Mouse (Mus musculus) MEL (cell line): ENCODE data around the gene Chd1. TPM values are rescaled to one million over a fixed set of nuclear protein-coding genes. Genes with fewer than 3 reads are reported as not detected.

Experiments used
- DNase-seq: peaks from one replicate; pipeline ENCODE4 v3.0.0; 2011; ENCODE audit warnings: low read depth, low spot score
- H3K27ac ChIP-seq: 2 replicates; pipeline ENCODE4 v1.5.1; 2012; ENCODE audit warnings: low read depth, mild to moderate bottlenecking, control low read depth, low read length, moderate library complexity; ENCODE audit not compliant: control insufficient read depth
- H3K27me3 ChIP-seq, 2 experiments: fragments of 150-350 bp in 1 of 2; sonication (generic) in 1 of 2; 2 replicates each; pipeline ENCODE4 v1.6.1; 2012; ENCODE audit warnings: low read length in 2 of 2, mild to moderate bottlenecking in 2 of 2, improper control_type of control experiment in 1 of 2, moderate library complexity in 1 of 2; ENCODE audit not compliant: insufficient read depth in 2 of 2, control insufficient read depth in 1 of 2
- H3K36me3 ChIP-seq, 2 experiments: 2 replicates each; pipeline ENCODE4 v1.6.1; 2012 to 2014; ENCODE audit warnings: low read length in 2 of 2, improper control_type of control experiment in 1 of 2, inconsistent platforms in 1 of 2, mild to moderate bottlenecking in 1 of 2; ENCODE audit not compliant: insufficient read depth in 2 of 2, control insufficient read depth in 1 of 2
- H3K4me1 ChIP-seq, 2 experiments: fragments of 150-350 bp in 1 of 2; sonication (generic) in 1 of 2; 2 replicates each; pipeline ENCODE4 v1.6.1; 2012; ENCODE audit warnings: low read length in 2 of 2, improper control_type of control experiment in 1 of 2, mild to moderate bottlenecking in 1 of 2; ENCODE audit not compliant: insufficient read depth in 2 of 2, control insufficient read depth in 1 of 2
- H3K4me3 ChIP-seq, 2 experiments: fragments of 150-350 bp in 1 of 2; sonication (generic) in 1 of 2; 2 replicates each; pipeline ENCODE4 v1.5.1; 2012; ENCODE audit warnings: low read depth in 2 of 2, low read length in 2 of 2, mild to moderate bottlenecking in 2 of 2, moderate library complexity in 2 of 2, control low read depth in 1 of 2, improper control_type of control experiment in 1 of 2; ENCODE audit not compliant: control insufficient read depth in 1 of 2, insufficient read depth in 1 of 2
- H3K79me2 ChIP-seq: 2 replicates; pipeline ENCODE4 v1.6.1; 2012; ENCODE audit warnings: mild to moderate bottlenecking, low read length, moderate library complexity; ENCODE audit not compliant: control insufficient read depth, poor library complexity, insufficient read depth
- H3K9ac ChIP-seq: 2 replicates; pipeline ENCODE4 v1.6.1; 2012; ENCODE audit warnings: low read depth, mild to moderate bottlenecking, control low read depth, low read length, moderate library complexity; ENCODE audit not compliant: control insufficient read depth, poor library complexity, severe bottlenecking
- H3K9me3 ChIP-seq: fragments of 150-350 bp; sonication (generic); replicated peaks from 2 replicates; pipeline ENCODE4 v1.6.1; 2012; ENCODE audit warnings: mild to moderate bottlenecking, low read length, improper control_type of control experiment, moderate library complexity; ENCODE audit not compliant: insufficient read depth
- BHLHE40 ChIP-seq: IDR thresholded peaks from 2 replicates; pipeline ENCODE4 v1.6.1; 2012; ENCODE audit warnings: low read depth, mild to moderate bottlenecking, inconsistent platforms, low read length, improper control_type of control experiment, borderline replicate concordance
- CHD2 ChIP-seq: IDR thresholded peaks from 2 replicates; pipeline ENCODE4 v1.6.1; 2011; ENCODE audit warnings: low read length, improper control_type of control experiment
- CTCF ChIP-seq, 3 experiments: IDR thresholded peaks in 2 of 3; conservative IDR thresholded peaks in 1 of 3; 2 replicates each; pipeline ENCODE4 v1.5.1; 2011 to 2012; ENCODE audit warnings: low read length in 3 of 3, low read depth in 2 of 3, mild to moderate bottlenecking in 2 of 3, improper control_type of control experiment in 1 of 3, inconsistent platforms in 1 of 3, mixed read lengths in 1 of 3, moderate library complexity in 1 of 3; ENCODE audit not compliant: control insufficient read depth in 1 of 3, insufficient read depth in 1 of 3, poor library complexity in 1 of 3, severe bottlenecking in 1 of 3
- E2F4 ChIP-seq: IDR thresholded peaks from 2 replicates; pipeline ENCODE4 v1.6.1; 2011; ENCODE audit warnings: low read depth, low read length, improper control_type of control experiment, borderline replicate concordance
- ELF1 ChIP-seq: IDR thresholded peaks from 2 replicates; pipeline ENCODE4 v1.6.1; 2014; ENCODE audit warnings: low read depth, mild to moderate bottlenecking, inconsistent platforms, low read length, improper control_type of control experiment, moderate library complexity
- EP300 ChIP-seq, 2 experiments: IDR thresholded peaks; 2 replicates each; pipeline ENCODE4 v1.6.1; 2011; ENCODE audit warnings: improper control_type of control experiment in 2 of 2, low read length in 2 of 2, low read depth in 1 of 2, mild to moderate bottlenecking in 1 of 2
- ETS1 ChIP-seq: IDR thresholded peaks from 2 replicates; pipeline ENCODE4 v1.6.1; 2012; ENCODE audit warnings: low read depth, mild to moderate bottlenecking, inconsistent platforms, low read length, improper control_type of control experiment, moderate library complexity
- GABPA ChIP-seq: IDR thresholded peaks from 2 replicates; pipeline ENCODE4 v1.6.1; 2012; ENCODE audit warnings: low read depth, mild to moderate bottlenecking, inconsistent platforms, low read length, improper control_type of control experiment, moderate library complexity
- GATA1 ChIP-seq: IDR thresholded peaks from 2 replicates; pipeline ENCODE4 v1.6.1; 2011; ENCODE audit warnings: low read depth, low read length, improper control_type of control experiment
- HCFC1 ChIP-seq: IDR thresholded peaks from 2 replicates; pipeline ENCODE4 v1.6.1; 2012; ENCODE audit warnings: low read depth, mild to moderate bottlenecking, inconsistent platforms, low read length, improper control_type of control experiment, moderate library complexity
- MAFK ChIP-seq: IDR thresholded peaks from 2 replicates; pipeline ENCODE4 v1.6.1; 2011; ENCODE audit warnings: low read depth, mild to moderate bottlenecking, low read length, improper control_type of control experiment, borderline replicate concordance
- MAZ ChIP-seq: IDR thresholded peaks from 2 replicates; pipeline ENCODE4 v1.6.1; 2012; ENCODE audit warnings: low read depth, mild to moderate bottlenecking, inconsistent platforms, low read length, improper control_type of control experiment
- MEF2A ChIP-seq: IDR thresholded peaks from 2 replicates; pipeline ENCODE4 v1.6.1; 2014; ENCODE audit warnings: low read depth, mild to moderate bottlenecking, inconsistent platforms, low read length, improper control_type of control experiment; ENCODE audit not compliant: poor library complexity, insufficient replicate concordance, severe bottlenecking; ENCODE audit errors: extremely low read depth
- MYB ChIP-seq: IDR thresholded peaks from 2 replicates; pipeline ENCODE4 v1.6.1; 2011; ENCODE audit warnings: mild to moderate bottlenecking, low read depth, low read length, improper control_type of control experiment
- MYC ChIP-seq: IDR thresholded peaks from 2 replicates; pipeline ENCODE4 v1.6.1; 2011; ENCODE audit warnings: low read depth, mild to moderate bottlenecking, low read length, improper control_type of control experiment, moderate library complexity
- POLR2A ChIP-seq, 2 experiments: IDR thresholded peaks; 2 replicates each; pipeline ENCODE4 v1.6.1; 2011 to 2012; ENCODE audit warnings: low read length in 2 of 2, mild to moderate bottlenecking in 2 of 2, control low read depth in 1 of 2, improper control_type of control experiment in 1 of 2, low read depth in 1 of 2, moderate library complexity in 1 of 2; ENCODE audit not compliant: control insufficient read depth in 1 of 2, insufficient read depth in 1 of 2, poor library complexity in 1 of 2
- POLR2AphosphoS2 ChIP-seq: IDR thresholded peaks from 2 replicates; pipeline ENCODE4 v1.6.1; 2011; ENCODE audit warnings: low read length, improper control_type of control experiment
- POLR2AphosphoS5 ChIP-seq: IDR thresholded peaks from 2 replicates; pipeline ENCODE4 v1.6.1; 2012; ENCODE audit warnings: low read depth, borderline replicate concordance, mild to moderate bottlenecking, inconsistent platforms, low read length, moderate library complexity, mixed read lengths
- SIN3A ChIP-seq: IDR thresholded peaks from 2 replicates; pipeline ENCODE4 v1.6.1; 2012; ENCODE audit warnings: low read length, improper control_type of control experiment, inconsistent platforms
- SMC3 ChIP-seq: IDR thresholded peaks from 2 replicates; pipeline ENCODE4 v1.6.1; 2011; ENCODE audit warnings: low read depth, low read length, improper control_type of control experiment
- USF1 ChIP-seq: IDR thresholded peaks from 2 replicates; pipeline ENCODE4 v1.6.1; 2014; ENCODE audit warnings: low read depth, mild to moderate bottlenecking, inconsistent platforms, low read length, improper control_type of control experiment, moderate library complexity
- ZC3H11A ChIP-seq: IDR thresholded peaks from 2 replicates; pipeline ENCODE4 v1.6.1; 2012; ENCODE audit warnings: low read depth, mild to moderate bottlenecking, inconsistent platforms, low read length, improper control_type of control experiment
- ZKSCAN1 ChIP-seq: IDR thresholded peaks from 2 replicates; pipeline ENCODE4 v1.6.1; 2012; ENCODE audit warnings: low read depth, mild to moderate bottlenecking, inconsistent platforms, low read length, improper control_type of control experiment, moderate library complexity
- ZNF384 ChIP-seq: IDR thresholded peaks from 2 replicates; pipeline ENCODE4 v1.6.1; 2012; ENCODE audit warnings: low read depth, mild to moderate bottlenecking, inconsistent platforms, low read length, improper control_type of control experiment
- polyA plus RNA-seq, 2 experiments: library from polyadenylated mRNA; stranded (reverse) in 1 of 2; unstranded in 1 of 2; fragments of >175 nt in 1 of 2; fragments of >200 nt in 1 of 2; gene quantifications; 2 replicates each; pipeline versions ENCODE4 v1.2.1 to v1.2.4; 2012; ENCODE audit warnings: low replicate concordance in 2 of 2, low read depth in 1 of 2; ENCODE audit not compliant: insufficient read length in 2 of 2, insufficient read depth in 1 of 2, missing spikeins in 1 of 2
- total RNA-seq: library from RNA; depleted of rRNA; stranded (reverse); fragments of 300-350 nt; gene quantifications from 2 replicates; pipeline ENCODE4 v1.2.3, GENCODE M21; 2012

Chd1 gene
- total and polyA plus RNA-seq, 3 experiments = 31.1 to 164 (median 48.8) TPM

DNA sequence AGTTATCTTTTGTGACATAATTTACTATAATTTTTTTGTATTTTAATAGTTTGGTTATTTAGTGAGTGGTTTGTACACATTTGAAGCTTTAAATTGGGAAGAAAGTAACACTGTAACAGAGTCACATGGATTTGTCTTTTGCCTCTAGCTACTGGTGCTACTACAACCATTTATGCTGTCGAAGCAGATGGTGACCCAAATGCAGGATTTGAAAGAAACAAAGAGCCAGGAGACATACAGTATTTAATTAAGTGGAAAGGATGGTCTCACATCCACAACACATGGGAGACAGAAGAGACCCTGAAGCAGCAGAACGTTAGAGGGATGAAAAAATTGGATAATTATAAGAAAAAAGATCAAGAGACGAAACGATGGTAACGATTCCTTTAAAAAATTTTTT is 26.9 kb downstream of the Chd1 start:
- H3K4me1 ChIP-seq = no peaks in the 10 kb centered on the region; a peak in 1 of 4 replicates
- no peak overlapping the region for H3K9ac ChIP-seq
- no peak for DNase-seq

DNA sequence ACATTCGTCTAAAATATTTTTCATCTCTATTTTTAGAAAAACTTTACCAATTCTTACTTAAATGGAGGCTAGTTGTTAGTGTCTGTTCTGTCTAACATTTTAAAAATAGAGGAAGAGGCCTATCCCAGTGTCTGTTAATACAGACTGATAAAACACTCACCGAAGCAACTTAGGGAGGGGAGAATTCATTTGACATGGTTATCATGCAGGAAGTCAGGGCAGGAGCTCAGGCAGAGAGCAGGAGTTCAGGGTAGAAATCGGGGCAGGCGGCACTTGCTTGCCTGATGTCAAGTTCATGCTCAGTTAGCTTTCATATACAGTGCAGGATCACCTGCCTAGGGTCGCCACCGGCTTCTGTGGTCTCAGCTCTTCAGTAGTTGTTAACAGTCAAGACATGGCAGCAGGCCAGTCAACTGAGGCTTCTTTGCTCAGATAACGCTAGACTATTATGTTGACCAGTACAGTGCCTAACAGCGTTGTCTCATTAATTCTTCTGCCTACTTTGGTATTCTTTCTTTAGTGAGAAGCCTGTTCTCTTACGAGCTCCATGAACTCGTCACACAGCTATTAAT is 32.7 kb downstream of the Chd1 start:
- H3K36me3 ChIP-seq = peaks cover 35 to 47% of the 10 kb centered on the region in 2 experiments

More for the DNA sequence above, 26.9 kb downstream of the Chd1 start:
- H3K79me2 ChIP-seq = no peaks in the 10 kb centered on the region; the same call in 1 of the 2 replicates
- TF ChIP-seq CHD2 (no peak), ZC3H11A (no peak), CTCF (IDR thresholded peaks at IDR 0.05 in 2 of 3, conservative IDR thresholded peaks at IDR 0.05 in 1 of 3; ENCODE audit: control insufficient read depth in 1 of 3, insufficient read depth in 1 of 3, low read depth in 2 of 3, low read length in 3 of 3, poor library complexity in 1 of 3, severe bottlenecking in 1 of 3) (no peak), GABPA (no peak), GATA1 (no peak), POLR2AphosphoS2 (no peak), ZKSCAN1 (no peak), POLR2AphosphoS5 (no peak), MEF2A (no peak), MYC (no peak), POLR2A (IDR thresholded peaks at IDR 0.05; ENCODE audit: control insufficient read depth in 1 of 2, insufficient read depth in 1 of 2, low read depth in 1 of 2, low read length in 2 of 2, poor library complexity in 1 of 2) (no peak), HCFC1 (no peak), E2F4 (no peak), MAZ (no peak), MAFK (no peak), ELF1 (no peak), BHLHE40 (no peak), MYB (no peak), USF1 (no peak)
- H3K9me3 ChIP-seq = no peaks in the 10 kb centered on the region
- no peak overlapping the region for H3K4me3 ChIP-seq
- H3K27me3 ChIP-seq = no peaks in the 10 kb centered on the region
- H3K36me3 ChIP-seq = peaks cover 6 to 50% of the 10 kb centered on the region in 2 experiments
- H3K27ac ChIP-seq = no peak overlapping the region

More for the DNA sequence above, 32.7 kb downstream of the Chd1 start:
- Histone ChIP-seq H3K27me3 (no peaks in the 10 kb centered on the region), H3K27ac (peak overlapping the region; percentile 55), H3K79me2 (peaks cover 6% of the 10 kb centered on the region; the same call in 1 of the 2 replicates), H3K9ac (no peak overlapping the region), H3K4me3 (no peak overlapping the region), H3K4me1 (peaks cover 5 to 10% of the 10 kb centered on the region in 2 experiments), H3K9me3 (no peaks in the 10 kb centered on the region)
- peak; percentile 78 for DNase-seq
- TF ChIP-seq ETS1 = 0 out of 2 replicates have a peak, but pooled peaks have one; percentile 22
- TF ChIP-seq POLR2A (IDR thresholded peaks at IDR 0.05; ENCODE audit: control insufficient read depth in 1 of 2, insufficient read depth in 1 of 2, low read depth in 1 of 2, low read length in 2 of 2, poor library complexity in 1 of 2) = no peak; a peak in 1 of 4 replicates
- TF ChIP-seq HCFC1 = no peak
- no peak for TF ChIP-seq USF1
- peak; percentile 65 for TF ChIP-seq GATA1
- TF ChIP-seq MYB = no peak
- peak; percentile 38 to 54; a peak in 3 of 4 replicates for TF ChIP-seq EP300 (IDR thresholded peaks at IDR 0.05; ENCODE audit: low read depth in 1 of 2, low read length in 2 of 2)
- no peak for TF ChIP-seq MAFK
- no peak for TF ChIP-seq MAZ
- TF ChIP-seq SMC3 = no peak
- TF ChIP-seq ZNF384 = no peak
- no peak for TF ChIP-seq ZKSCAN1
- TF ChIP-seq BHLHE40 = no peak
- TF ChIP-seq SIN3A = 0 out of 2 replicates have a peak, but pooled peaks have one; percentile 18
- peak; percentile 22; the same call in 1 of the 2 replicates for TF ChIP-seq ELF1
